Mouse (Mus musculus) liver, postnatal 0 days (tissue): ENCODE measurements around the gene Hmox2. TPM values are rescaled to one million over a fixed set of nuclear protein-coding genes. Genes with fewer than 3 reads are reported as not detected.
"Not testable (repeated sequence)": the region's sequence is repeated elsewhere in the genome, so short reads cannot be mapped to it uniquely, and the experiment has no call there.

Experiments
- ATAC-seq: fragments of 200-750 bp; cut with Nextera tagmentation; 2 replicates; pipeline ENCODE4 v1.8.0; 2017; ENCODE audit warnings: mild to moderate bottlenecking, moderate library complexity
- DNase-seq: peaks from one replicate; pipeline ENCODE4 v3.0.0-alpha.2; 2016
- H3K27ac ChIP-seq: fragments of 300-500 bp; sonication (generic); 2 replicates; pipeline ENCODE4 v1.5.1; 2014; ENCODE audit warnings: antibody characterized with exemption, moderate library complexity, mild to moderate bottlenecking, low read depth
- H3K27me3 ChIP-seq: fragments of 300-500 bp; sonication (generic); 2 replicates; pipeline ENCODE4 v1.6.1; 2014; ENCODE audit warnings: low read length, control low read depth, mixed read lengths; ENCODE audit not compliant: insufficient read depth
- H3K36me3 ChIP-seq: fragments of 300-500 bp; sonication (generic); replicated peaks from 2 replicates; pipeline ENCODE4 v1.6.1; 2014; ENCODE audit warnings: mild to moderate bottlenecking, control low read depth, low read length, moderate library complexity, mixed read lengths; ENCODE audit not compliant: insufficient read depth
- H3K4me1 ChIP-seq: fragments of 300-500 bp; sonication (generic); 2 replicates; pipeline ENCODE4 v1.6.1; 2014; ENCODE audit warnings: antibody characterized with exemption, mild to moderate bottlenecking, control low read depth; ENCODE audit not compliant: insufficient read depth
- H3K4me2 ChIP-seq: fragments of 300-500 bp; sonication (generic); 2 replicates; pipeline ENCODE4 v1.6.1; 2014; ENCODE audit warnings: low read depth, mild to moderate bottlenecking, low read length, moderate library complexity, mixed read lengths
- H3K4me3 ChIP-seq: fragments of 300-500 bp; sonication (generic); 2 replicates; pipeline ENCODE4 v1.5.1; 2014; ENCODE audit warnings: low read depth, low read length
- H3K9ac ChIP-seq: fragments of 300-500 bp; sonication (generic); replicated peaks from 2 replicates; pipeline ENCODE4 v1.6.1; 2014; ENCODE audit warnings: mild to moderate bottlenecking, moderate library complexity
- H3K9me3 ChIP-seq: fragments of 300-500 bp; sonication (generic); 2 replicates; pipeline ENCODE4 v1.6.1; 2016; ENCODE audit warnings: mild to moderate bottlenecking, control low read depth, low read length, mixed read lengths
- CTCF ChIP-seq: sonication (generic); IDR thresholded peaks from 2 replicates; pipeline ENCODE4 v1.5.1; 2016; ENCODE audit warnings: antibody characterized with exemption, low read depth
- EP300 ChIP-seq: IDR thresholded peaks from 2 replicates; pipeline ENCODE4 v1.6.1; 2016; ENCODE audit warnings: antibody characterized with exemption, low read depth, mild to moderate bottlenecking
- WGBS: fragments of 180-500 bp; shearing (Covaris S2); extraction: QIAGEN DNeasy Blood & Tissue Kit; methylation state at CpG from one replicate; pipeline ENCODE4 v1.1.7; 2014; ENCODE audit not compliant: insufficient replicate concordance; 5-methylcytosine and 5-hydroxymethylcytosine counted together
- polyA plus RNA-seq: library from polyadenylated mRNA; unstranded; fragments of >200 nt; fragmentation: Nextera tagmentation; extraction: Ambion mirVana; gene quantifications from 2 replicates; pipeline ENCODE4 v1.2.1, GENCODE M21; 2015

Hmox2 gene
- polyA plus RNA-seq, 1 experiment from 2014 or later: 57.7 TPM

DNA sequence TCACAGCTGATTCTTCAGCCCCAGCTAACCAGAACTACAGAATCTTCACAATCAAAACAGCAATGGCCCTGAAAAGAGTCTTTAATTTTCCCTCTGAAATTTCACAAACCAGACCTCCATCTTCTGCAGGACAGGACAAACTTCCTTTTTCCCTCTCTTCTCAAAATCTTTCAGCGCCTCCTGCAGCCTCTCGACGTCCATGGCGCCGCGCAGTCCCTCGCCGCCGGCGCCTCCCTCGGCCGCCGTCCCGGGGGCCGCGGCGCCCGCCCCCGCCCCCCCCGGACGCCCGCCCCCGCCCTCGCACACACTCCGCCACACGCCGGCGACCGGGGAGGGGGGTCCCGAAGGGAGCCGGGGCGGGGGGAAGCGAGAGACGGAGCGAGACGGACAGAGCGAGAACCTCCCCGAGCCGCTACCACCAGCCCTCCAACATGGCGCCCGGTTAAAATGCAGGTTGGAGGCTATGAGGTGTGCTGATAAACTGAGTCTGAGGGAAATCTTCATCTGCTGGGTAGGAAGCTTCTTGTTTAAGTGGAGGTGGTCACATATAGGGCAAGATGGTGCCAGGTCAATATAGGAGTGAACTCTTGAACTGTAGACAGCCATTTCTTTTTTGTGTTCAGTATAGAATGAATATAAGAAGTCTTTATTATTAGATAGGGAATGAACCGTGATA lies 30.6 kb downstream of the Hmox2 start:
- ATAC-seq: peak; percentile 81
- DNase-seq, H3K9me3 ChIP-seq, H3K36me3 ChIP-seq, H3K27me3 ChIP-seq, H3K4me1 ChIP-seq: not testable (repeated sequence)
- Histone ChIP-seq H3K4me2 (peak overlapping the region; percentile 52), H3K9ac (peak overlapping the region; percentile 67), H3K4me3 (peak overlapping the region; percentile 49), H3K27ac (peak overlapping the region; percentile 82)
- peak; percentile 27; the same call in 1 of the 2 replicates for TF ChIP-seq CTCF
- 5% methylated on average over 20 of the region's 42 CpGs for WGBS

DNA sequence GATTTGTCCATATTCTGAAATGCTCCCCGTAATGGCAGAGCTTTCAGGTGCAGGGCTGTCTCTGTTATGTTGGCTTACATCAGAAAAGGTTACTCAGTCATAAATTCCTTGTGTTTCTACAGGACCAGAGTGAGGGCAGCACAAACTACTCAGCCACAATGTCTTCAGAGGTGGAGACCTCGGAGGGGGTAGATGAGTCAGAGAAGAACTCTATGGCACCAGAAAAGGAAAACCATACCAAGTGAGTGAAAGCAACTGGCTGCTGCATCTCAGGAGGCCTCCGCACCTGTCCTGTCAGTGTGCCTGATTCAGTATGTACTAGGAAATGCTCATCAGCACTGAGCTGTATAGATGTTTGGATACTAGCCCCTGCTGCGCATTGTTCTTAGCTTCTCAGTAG lies 36.3 kb downstream of the Hmox2 start:
- no peaks in the 10 kb centered on the region for H3K9me3 ChIP-seq
- H3K27me3 ChIP-seq: no peaks in the 10 kb centered on the region
- H3K9ac ChIP-seq: no peak overlapping the region
- DNase-seq: no peak
- ATAC-seq: no peak
- 0 out of 2 replicates have a peak, but pooled peaks cover 3% of the 10 kb centered on the region for H3K4me1 ChIP-seq
- H3K4me2 ChIP-seq: no peak overlapping the region
- H3K4me3 ChIP-seq: no peak overlapping the region
- H3K36me3 ChIP-seq: peaks cover 39% of the 10 kb centered on the region
- 94% methylated on average over 4 of the region's 4 CpGs for WGBS
- H3K27ac ChIP-seq: no peak overlapping the region
- TF ChIP-seq EP300: no peak
- no peak for TF ChIP-seq CTCF

DNA sequence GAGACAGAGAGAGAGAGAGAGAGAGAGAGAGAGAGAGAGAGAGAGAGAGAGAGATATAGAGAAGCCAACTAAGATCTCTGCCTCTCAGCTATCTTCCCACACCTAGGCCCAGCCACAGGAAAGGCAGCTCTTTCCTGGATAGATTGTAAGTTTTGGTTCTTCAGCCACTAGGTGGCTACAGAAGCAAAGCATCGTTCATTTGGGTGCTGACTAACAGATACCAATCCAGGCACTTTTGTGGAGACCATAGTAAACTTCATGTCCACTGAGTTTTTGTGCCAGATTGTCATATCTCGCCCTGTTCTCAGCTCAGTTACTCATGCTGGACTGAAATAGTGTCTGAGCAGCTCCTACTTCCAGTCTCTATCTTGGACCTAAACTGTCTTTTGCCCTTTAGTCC lies 37.1 kb downstream of the Hmox2 start:
- H3K27me3 ChIP-seq: no peaks in the 10 kb centered on the region
- peaks cover 47% of the 10 kb centered on the region for H3K36me3 ChIP-seq
- 34% methylated on average over 2 of the region's 2 CpGs for WGBS
- ATAC-seq (peak; percentile 57), DNase-seq (no peak)
- H3K9ac ChIP-seq: no peak overlapping the region
- H3K4me2 ChIP-seq: no peak overlapping the region
- H3K9me3 ChIP-seq: no peaks in the 10 kb centered on the region
- TF ChIP-seq CTCF (peak; percentile 74), EP300 (no peak)
- no peak overlapping the region for H3K27ac ChIP-seq
- H3K4me3 ChIP-seq: no peak overlapping the region
- H3K4me1 ChIP-seq: no peaks in the 10 kb centered on the region

DNA sequence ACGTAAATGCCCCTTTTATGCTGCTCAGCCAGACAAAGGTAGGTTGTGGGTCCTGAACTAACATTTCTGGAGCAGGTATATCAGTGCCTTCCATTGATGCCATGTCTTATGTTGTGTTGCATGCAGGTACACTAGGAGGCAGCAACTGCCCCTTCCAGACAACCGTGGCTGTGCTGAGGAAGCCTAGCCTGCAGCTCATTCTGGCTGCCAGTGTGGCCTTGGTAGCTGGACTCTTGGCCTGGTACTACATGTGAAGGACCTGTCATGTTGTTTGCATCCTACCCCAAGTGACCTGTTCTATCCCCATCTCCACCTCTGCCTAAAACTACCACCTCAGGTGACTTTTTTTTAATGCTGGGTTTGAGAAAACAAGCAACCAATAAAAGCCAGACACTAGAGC lies 39.7 kb downstream of the Hmox2 start:
- WGBS: 69% methylated on average over 2 of the region's 2 CpGs
- TF ChIP-seq CTCF (peak; percentile 24; the same call in 1 of the 2 replicates), EP300 (no peak)
- Histone ChIP-seq H3K27me3 (no peaks in the 10 kb centered on the region), H3K9ac (no peak overlapping the region), H3K4me2 (no peak overlapping the region), H3K36me3 (peaks cover 69% of the 10 kb centered on the region), H3K4me1 (no peaks in the 10 kb centered on the region), H3K9me3 (no peaks in the 10 kb centered on the region), H3K4me3 (no peak overlapping the region), H3K27ac (peak overlapping the region; percentile 34; the same call in 1 of the 2 replicates)
- DNase-seq (no peak), ATAC-seq (peak; percentile 47)

DNA sequence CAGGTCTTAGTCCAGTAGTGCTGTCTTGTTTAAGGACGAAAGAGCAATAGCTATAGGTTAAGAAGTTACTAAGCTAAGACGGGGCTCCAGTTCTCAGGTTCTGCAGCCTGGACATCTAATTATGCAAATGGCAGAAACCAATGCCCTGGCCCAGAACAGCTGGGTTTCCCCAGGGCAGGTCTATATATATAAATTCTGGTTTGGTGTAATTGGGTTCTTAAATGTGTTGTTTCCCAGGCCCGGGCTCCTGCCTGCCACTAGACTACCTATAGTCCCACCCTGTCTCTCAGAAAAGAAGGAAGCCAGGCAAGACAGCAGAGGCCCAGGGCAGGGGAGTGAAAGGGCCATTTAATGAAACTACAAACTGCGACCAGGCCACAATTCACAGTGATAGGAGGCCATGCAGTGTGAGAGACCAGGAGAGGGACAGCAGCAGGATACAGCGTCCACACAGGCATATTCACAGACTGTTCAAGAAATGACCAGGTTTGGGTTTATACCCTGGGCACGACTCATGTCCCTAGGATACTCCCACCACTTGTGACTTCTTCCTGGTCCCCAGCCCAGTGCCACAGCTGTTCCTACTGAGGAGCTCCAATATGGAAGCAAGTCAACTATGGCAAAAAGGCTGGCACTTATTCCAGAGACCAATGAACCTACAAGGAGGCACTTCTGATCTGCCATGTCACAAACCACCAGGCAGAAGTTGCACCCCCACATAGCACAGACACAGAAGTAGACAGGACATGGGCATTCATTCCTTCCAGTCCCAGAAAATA lies 41.0 kb downstream of the Hmox2 start:
- Histone ChIP-seq H3K4me1 (no peaks in the 10 kb centered on the region; the same call in 1 of the 2 replicates), H3K36me3 (peaks cover 71% of the 10 kb centered on the region), H3K4me2 (no peak overlapping the region), H3K9me3 (no peaks in the 10 kb centered on the region), H3K9ac (no peak overlapping the region), H3K27ac (no peak overlapping the region), H3K4me3 (no peak overlapping the region), H3K27me3 (no peaks in the 10 kb centered on the region)
- no peak for DNase-seq
- 76% methylated on average over 6 of the region's 6 CpGs for WGBS
- ATAC-seq: no peak
- TF ChIP-seq EP300: no peak
- no peak for TF ChIP-seq CTCF

DNA sequence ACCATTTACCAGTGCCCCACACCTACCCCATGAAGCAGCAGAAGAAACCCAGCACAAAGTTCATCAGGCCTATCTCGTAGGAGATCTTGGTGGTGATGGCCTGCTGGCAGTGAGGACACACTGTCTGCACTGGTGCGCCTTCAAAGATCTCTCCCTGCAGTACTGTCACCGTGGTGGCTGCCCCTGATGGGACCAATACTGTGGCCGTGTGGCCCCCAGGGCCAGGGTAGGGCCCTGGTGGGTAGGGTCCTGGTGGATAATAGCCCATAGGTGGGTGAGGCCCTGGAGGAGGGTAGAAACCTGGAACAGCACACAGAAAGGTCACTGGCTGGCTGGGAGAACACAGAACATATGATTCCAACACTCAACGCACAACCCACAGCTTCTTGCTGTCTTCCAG lies 42.6 kb downstream of the Hmox2 start:
- no peak overlapping the region for H3K4me2 ChIP-seq
- 84% methylated on average over 5 of the region's 5 CpGs for WGBS
- DNase-seq (no peak), ATAC-seq (no peak)
- H3K9me3 ChIP-seq: no peaks in the 10 kb centered on the region
- H3K36me3 ChIP-seq: peaks cover 63% of the 10 kb centered on the region
- H3K4me1 ChIP-seq: peaks cover 7% of the 10 kb centered on the region
- no peak overlapping the region for H3K4me3 ChIP-seq
- H3K27ac ChIP-seq: no peak overlapping the region
- no peaks in the 10 kb centered on the region for H3K27me3 ChIP-seq
- no peak overlapping the region for H3K9ac ChIP-seq
- TF ChIP-seq CTCF: no peak
- no peak for TF ChIP-seq EP300
